Mouse (Mus musculus) heart, postnatal 0 days (tissue): ENCODE results near the gene H2al2a.
"Not testable (repeated sequence)": the region's sequence is repeated elsewhere in the genome, so short reads cannot be mapped to it uniquely, and the experiment has no call there.

Experiments
- CTCF ChIP-seq: IDR thresholded peaks from 2 replicates; pipeline ENCODE4 v1.5.1; 2016; ENCODE audit warnings: antibody characterized with exemption, control low read depth, low read depth
- EP300 ChIP-seq: IDR thresholded peaks from 2 replicates; pipeline ENCODE4 v1.6.1; 2016; ENCODE audit warnings: antibody characterized with exemption, low read depth

DNA sequence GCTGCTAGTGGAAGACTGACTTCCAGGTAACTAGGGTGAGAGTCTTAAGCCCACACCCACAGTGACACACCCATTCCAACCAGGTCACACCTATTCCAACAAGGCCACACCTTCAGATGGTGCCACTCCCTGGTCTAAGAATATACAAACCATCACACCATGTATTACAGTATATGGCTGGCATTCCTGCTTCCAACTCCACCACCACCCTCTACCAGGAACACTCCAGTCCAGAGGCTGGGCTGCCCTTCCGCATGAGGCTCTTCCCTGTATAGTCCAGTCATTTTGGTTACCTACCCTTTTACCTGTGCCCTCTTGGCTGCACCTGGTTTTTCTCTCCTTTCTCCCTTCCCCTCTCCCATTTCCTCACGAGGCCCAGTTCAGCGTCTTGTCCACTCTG is 28.7 kb downstream of the H2al2a start:
- TF ChIP-seq CTCF, EP300: not testable (repeated sequence)
